Mouse (Mus musculus) CD4-positive, CD25-positive, alpha-beta regulatory T cell, adult 4 months (primary cell): ENCODE data around the gene Tor1b. TPM values are rescaled to one million over a fixed set of nuclear protein-coding genes. Genes with fewer than 3 reads are reported as not detected.

Experiments
- ATAC-seq: one replicate; pipeline ENCODE4 v1.8.0; 2017
- polyA plus RNA-seq, 2 experiments: library from polyadenylated mRNA; unstranded; fragments of 100-300 nt; shearing (Covaris generic); gene quantifications; one replicate each; pipeline ENCODE4 v1.2.1; 2017

Gene Tor1b
- polyA plus RNA-seq, 2 experiments from 2014 or later: 24.5 to 25.6 TPM

GRCm38 (mm10) chr2:30933032-30933431, 19.7 kb upstream of the Tor1b start:
- no peak for ATAC-seq

GRCm38 (mm10) chr2:30933917-30934450, 18.8 kb upstream of the Tor1b start:
- ATAC-seq: peak; percentile 65

- ATAC-seq: no peak
Observed at GRCm38 (mm10) chr2:30936808-30937207, 16.0 kb upstream of the Tor1b start.

- ATAC-seq: no peak
Observed at GRCm38 (mm10) chr2:30937731-30938130, 15.0 kb upstream of the Tor1b start.

GRCm38 (mm10) chr2:30938574-30938991, 14.2 kb upstream of the Tor1b start:
- ATAC-seq: no peak

- no peak for ATAC-seq
Observed at GRCm38 (mm10) chr2:30941586-30941985, 11.2 kb upstream of the Tor1b start.

GRCm38 (mm10) chr2:30942116-30942515, 10.6 kb upstream of the Tor1b start:
- peak; percentile 17 for ATAC-seq

GRCm38 (mm10) chr2:30942603-30943011, 10.2 kb upstream of the Tor1b start:
- peak; percentile 99 for ATAC-seq

GRCm38 (mm10) chr2:30952457-30952823, 319 bp upstream of the Tor1b start:
- ATAC-seq: no peak

GRCm38 (mm10) chr2:30954797-30955196, 2.0 kb downstream of the Tor1b start:
- ATAC-seq: no peak

- no peak for ATAC-seq
Observed at GRCm38 (mm10) chr2:30957511-30957910, 4.8 kb downstream of the Tor1b start.

GRCm38 (mm10) chr2:30958726-30959125, 6.0 kb downstream of the Tor1b start:
- ATAC-seq: no peak

- ATAC-seq: no peak
Observed at GRCm38 (mm10) chr2:30959856-30960255, 7.1 kb downstream of the Tor1b start.

GRCm38 (mm10) chr2:30962570-30963254, 10.0 kb downstream of the Tor1b start:
- no peak for ATAC-seq

GRCm38 (mm10) chr2:30965627-30966026, 12.9 kb downstream of the Tor1b start:
- ATAC-seq: no peak

GRCm38 (mm10) chr2:30966826-30967225, 14.1 kb downstream of the Tor1b start:
- ATAC-seq: no peak

- peak; percentile 93 for ATAC-seq
Observed at GRCm38 (mm10) chr2:30967352-30968327, 14.9 kb downstream of the Tor1b start, which contains the start of gene Tor1a. Gene Tor1a (minus strand): TSS chr2:30967933.

- peak; percentile 97 for ATAC-seq
Observed at GRCm38 (mm10) chr2:30981790-30982513, 29.2 kb downstream of the Tor1b start, which contains the start of the genes BC005624 and Usp20. Gene BC005624 (minus strand): TSS chr2:30982201. Gene Usp20 (plus strand): TSS chr2:30982279.

- no peak for ATAC-seq
Observed at GRCm38 (mm10) chr2:30983024-30983423, 30.3 kb downstream of the Tor1b start.

- ATAC-seq: no peak
Observed at GRCm38 (mm10) chr2:30985111-30986020, 32.6 kb downstream of the Tor1b start.

GRCm38 (mm10) chr2:30990221-30990620, 37.5 kb downstream of the Tor1b start:
- ATAC-seq: no peak
